Mouse (Mus musculus) CH12.LX (cell line): ENCODE data around the gene Gm20388. TPM values are rescaled to one million over a fixed set of nuclear protein-coding genes. Genes with fewer than 3 reads are reported as not detected.

Experiments
- DNase-seq: peaks from one replicate; pipeline ENCODE4 v3.0.0-alpha.2; 2013; ENCODE audit errors: extremely low read depth
- H3K27ac ChIP-seq: 2 replicates; pipeline ENCODE4 v1.5.1; 2012; ENCODE audit warnings: low read depth, mild to moderate bottlenecking, control low read depth, moderate library complexity; ENCODE audit not compliant: insufficient read depth
- H3K27me3 ChIP-seq: replicated peaks from 2 replicates; pipeline ENCODE3; 2012; ENCODE audit warnings: inconsistent platforms
- H3K36me3 ChIP-seq, 2 experiments: replicated peaks in 1 of 2; 2 replicates each; pipeline versions ENCODE3 to v1.6.1; 2012; ENCODE audit warnings: inconsistent platforms in 1 of 2, low read length in 1 of 2, mild to moderate bottlenecking in 1 of 2, mixed read lengths in 1 of 2, moderate library complexity in 1 of 2; ENCODE audit not compliant: control insufficient read depth in 1 of 2, insufficient read depth in 1 of 2
- H3K4me1 ChIP-seq, 2 experiments: 2 replicates each; pipeline ENCODE4 v1.6.1; 2012; ENCODE audit warnings: inconsistent platforms in 1 of 2, moderate library complexity in 1 of 2; ENCODE audit not compliant: insufficient read depth in 2 of 2, control insufficient read depth in 1 of 2
- H3K4me2 ChIP-seq: 2 replicates; pipeline ENCODE4 v1.6.1; 2012; ENCODE audit warnings: low read depth, mild to moderate bottlenecking, control low read depth; ENCODE audit not compliant: poor library complexity, insufficient read depth, severe bottlenecking
- H3K4me3 ChIP-seq, 3 experiments: fragments of 150-350 bp in 1 of 3; sonication (generic) in 1 of 3; replicated peaks in 1 of 3; 2 replicates each; pipeline versions ENCODE3 to v1.5.1; 2011 to 2012; ENCODE audit warnings: low read depth in 2 of 3, low read length in 2 of 3, mild to moderate bottlenecking in 2 of 3, moderate library complexity in 2 of 3, control low read depth in 1 of 3, improper control_type of control experiment in 1 of 3, inconsistent platforms in 1 of 3, mixed read lengths in 1 of 3; ENCODE audit not compliant: poor library complexity in 1 of 3
- H3K79me2 ChIP-seq: replicated peaks from 2 replicates; pipeline ENCODE4 v1.6.1; 2012; ENCODE audit warnings: mild to moderate bottlenecking, moderate library complexity; ENCODE audit not compliant: control insufficient read depth, poor library complexity, insufficient read depth, severe bottlenecking; ENCODE audit errors: extremely low read depth
- H3K9ac ChIP-seq: 2 replicates; pipeline ENCODE4 v1.6.1; 2012; ENCODE audit warnings: low read depth, mild to moderate bottlenecking, control low read depth, moderate library complexity; ENCODE audit not compliant: insufficient read depth
- H3K9me3 ChIP-seq: replicated peaks from 2 replicates; pipeline ENCODE3; 2012; ENCODE audit warnings: low read length, inconsistent platforms, mixed read lengths
- BHLHE40 ChIP-seq: IDR thresholded peaks from 2 replicates; pipeline ENCODE4 v1.6.1; 2011; ENCODE audit warnings: mild to moderate bottlenecking, low read depth, low read length, improper control_type of control experiment
- CHD1 ChIP-seq: IDR thresholded peaks from 2 replicates; pipeline ENCODE4 v1.6.1; 2012; ENCODE audit warnings: low read depth, low read length, improper control_type of control experiment, inconsistent platforms
- CHD2 ChIP-seq: IDR thresholded peaks from 2 replicates; pipeline ENCODE4 v1.6.1; 2011; ENCODE audit warnings: low read length, improper control_type of control experiment
- CTCF ChIP-seq, 2 experiments: IDR thresholded peaks in 1 of 2; conservative IDR thresholded peaks in 1 of 2; 2 replicates each; pipeline ENCODE4 v1.5.1; 2011 to 2012; ENCODE audit warnings: low read depth in 2 of 2, low read length in 2 of 2, improper control_type of control experiment in 1 of 2, inconsistent platforms in 1 of 2, mild to moderate bottlenecking in 1 of 2, moderate library complexity in 1 of 2
- E2F4 ChIP-seq: IDR thresholded peaks from 2 replicates; pipeline ENCODE4 v1.6.1; 2011; ENCODE audit warnings: low read depth, low read length, improper control_type of control experiment; ENCODE audit not compliant: insufficient replicate concordance
- ELF1 ChIP-seq: IDR thresholded peaks from 2 replicates; pipeline ENCODE4 v1.6.1; 2014; ENCODE audit warnings: low read depth, mild to moderate bottlenecking, inconsistent platforms, low read length, improper control_type of control experiment
- ETS1 ChIP-seq: conservative IDR thresholded peaks from 2 replicates; pipeline ENCODE4 v1.6.1; 2012; ENCODE audit warnings: low read depth, mild to moderate bottlenecking, inconsistent platforms, low read length, improper control_type of control experiment, moderate library complexity
- HCFC1 ChIP-seq: IDR thresholded peaks from 2 replicates; pipeline ENCODE4 v1.6.1; 2012; ENCODE audit warnings: low read depth, mild to moderate bottlenecking, inconsistent platforms, low read length, improper control_type of control experiment
- IRF4 ChIP-seq: IDR thresholded peaks from 2 replicates; pipeline ENCODE4 v1.6.1; 2014; ENCODE audit warnings: low read depth, mild to moderate bottlenecking, inconsistent platforms, low read length, improper control_type of control experiment
- JUN ChIP-seq: IDR thresholded peaks from 2 replicates; pipeline ENCODE4 v1.6.1; 2011; ENCODE audit warnings: low read depth, mild to moderate bottlenecking, low read length, improper control_type of control experiment, moderate library complexity; ENCODE audit not compliant: insufficient read depth
- MAX ChIP-seq: IDR thresholded peaks from 2 replicates; pipeline ENCODE4 v1.6.1; 2011; ENCODE audit warnings: low read length, improper control_type of control experiment
- MAZ ChIP-seq: IDR thresholded peaks from 2 replicates; pipeline ENCODE4 v1.6.1; 2012; ENCODE audit warnings: low read depth, mild to moderate bottlenecking, inconsistent platforms, low read length, improper control_type of control experiment, moderate library complexity
- MEF2A ChIP-seq: IDR thresholded peaks from 2 replicates; pipeline ENCODE4 v1.6.1; 2014; ENCODE audit warnings: low read depth, mild to moderate bottlenecking, inconsistent platforms, low read length, improper control_type of control experiment, borderline replicate concordance
- MXI1 ChIP-seq: IDR thresholded peaks from 2 replicates; pipeline ENCODE4 v1.6.1; 2011; ENCODE audit warnings: mild to moderate bottlenecking, low read depth, low read length, improper control_type of control experiment
- MYC ChIP-seq: IDR thresholded peaks from 2 replicates; pipeline ENCODE4 v1.6.1; 2011; ENCODE audit warnings: low read depth, mild to moderate bottlenecking, improper control_type of control experiment, low read length
- NELFE ChIP-seq: IDR thresholded peaks from 2 replicates; pipeline ENCODE4 v1.6.1; 2011; ENCODE audit warnings: low read depth, low read length, improper control_type of control experiment
- NRF1 ChIP-seq: IDR thresholded peaks from 2 replicates; pipeline ENCODE4 v1.6.1; 2014; ENCODE audit warnings: low read depth, mild to moderate bottlenecking, inconsistent platforms, low read length, improper control_type of control experiment, moderate library complexity
- PAX5 ChIP-seq: IDR thresholded peaks from 2 replicates; pipeline ENCODE4 v1.6.1; 2012; ENCODE audit warnings: low read length, inconsistent platforms, mixed read lengths
- POLR2A ChIP-seq: IDR thresholded peaks from 2 replicates; pipeline ENCODE4 v1.6.1; 2011; ENCODE audit warnings: low read depth, mild to moderate bottlenecking, improper control_type of control experiment, low read length
- POLR2AphosphoS2 ChIP-seq: IDR thresholded peaks from 2 replicates; pipeline ENCODE4 v1.6.1; 2011; ENCODE audit warnings: low read depth, low read length, improper control_type of control experiment
- RAD21 ChIP-seq: IDR thresholded peaks from 2 replicates; pipeline ENCODE4 v1.6.1; 2011; ENCODE audit warnings: low read depth, mild to moderate bottlenecking, low read length, improper control_type of control experiment, moderate library complexity
- RCOR1 ChIP-seq: conservative IDR thresholded peaks from 2 replicates; pipeline ENCODE4 v1.6.1; 2012; ENCODE audit warnings: low read depth, mild to moderate bottlenecking, inconsistent platforms, low read length, improper control_type of control experiment
- SIN3A ChIP-seq: IDR thresholded peaks from 2 replicates; pipeline ENCODE4 v1.6.1; 2012; ENCODE audit warnings: low read length, improper control_type of control experiment, inconsistent platforms
- SMC3 ChIP-seq: IDR thresholded peaks from 2 replicates; pipeline ENCODE4 v1.6.1; 2011; ENCODE audit warnings: low read depth, low read length, improper control_type of control experiment
- TBP ChIP-seq: conservative IDR thresholded peaks from 2 replicates; pipeline ENCODE4 v1.6.1; 2011; ENCODE audit warnings: low read depth, low read length, improper control_type of control experiment
- TCF12 ChIP-seq: IDR thresholded peaks from 2 replicates; pipeline ENCODE4 v1.6.1; 2014; ENCODE audit warnings: low read depth, mild to moderate bottlenecking, inconsistent platforms, low read length, improper control_type of control experiment
- UBTF ChIP-seq: IDR thresholded peaks from 2 replicates; pipeline ENCODE4 v1.6.1; 2012; ENCODE audit warnings: low read depth, mild to moderate bottlenecking, inconsistent platforms, low read length, improper control_type of control experiment, moderate library complexity
- USF1 ChIP-seq: IDR thresholded peaks from 2 replicates; pipeline ENCODE4 v1.6.1; 2014; ENCODE audit warnings: low read depth, mild to moderate bottlenecking, inconsistent platforms, low read length, improper control_type of control experiment
- USF2 ChIP-seq: conservative IDR thresholded peaks from 2 replicates; pipeline ENCODE4 v1.6.1; 2011; ENCODE audit warnings: low read depth, low read length, improper control_type of control experiment
- ZC3H11A ChIP-seq: IDR thresholded peaks from 2 replicates; pipeline ENCODE4 v1.6.1; 2012; ENCODE audit warnings: low read depth, mild to moderate bottlenecking, inconsistent platforms, low read length, improper control_type of control experiment
- ZKSCAN1 ChIP-seq: IDR thresholded peaks from 2 replicates; pipeline ENCODE4 v1.6.1; 2012; ENCODE audit warnings: low read depth, inconsistent platforms, low read length, improper control_type of control experiment, borderline replicate concordance
- ZMIZ1 ChIP-seq: IDR thresholded peaks from 2 replicates; pipeline ENCODE4 v1.6.1; 2012; ENCODE audit warnings: low read depth, mild to moderate bottlenecking, inconsistent platforms, low read length, improper control_type of control experiment
- ZNF384 ChIP-seq: IDR thresholded peaks from 2 replicates; pipeline ENCODE4 v1.6.1; 2012; ENCODE audit warnings: low read depth, low read length, improper control_type of control experiment, inconsistent platforms
- dilution Hi-C: fragments of 300-500 bp; cut with MboI; formaldehyde crosslinking; loops from 2 replicates; pipeline ENCODE4 v1.14.3; 2020; ENCODE audit warnings: low sequenced_read_pairs; ENCODE audit not compliant: extremely low pct_unique_long_range_greater_than_20kb, extremely low pct_ligation_motif_present
- in situ Hi-C: fragments of 300-500 bp; cut with MboI; formaldehyde crosslinking; loops from 3 replicates; pipeline ENCODE4 v1.14.3; 2019; ENCODE audit warnings: low sequenced_read_pairs, low pct_ligation_motif_present, low pct_unique_long_range_greater_than_20kb, mixed read lengths
- polyA plus RNA-seq: library from polyadenylated mRNA; unstranded; fragments of >175 nt; gene quantifications from 2 replicates; pipeline ENCODE4 v1.2.1, GENCODE M21; 2012; ENCODE audit warnings: low read depth; ENCODE audit not compliant: insufficient read length
- total RNA-seq, 2 experiments: library from RNA; depleted of rRNA; stranded (reverse); fragments of 300-350 nt in 1 of 2; fragments of >200 nt in 1 of 2; gene quantifications; 2 replicates each; pipeline ENCODE4 v1.2.3; 2012 to 2014

The Gm20388 gene
- total and polyA plus RNA-seq, 3 experiments = 14.8 to 26.3 (median 22.2) TPM

GRCm38 (mm10) chr8:121850821-121851470 is 1940.3 kb downstream of the Gm20388 start (continued):
- peak; percentile 91 for TF ChIP-seq MXI1
- peak; percentile 94 for TF ChIP-seq IRF4
- TF ChIP-seq USF1 = no peak
- peak; percentile 97 for TF ChIP-seq TCF12
- peak; percentile 86 for TF ChIP-seq MAX
- TF ChIP-seq ZMIZ1 = peak; percentile 53; the same call in 1 of the 2 replicates
- TF ChIP-seq ZC3H11A = peak; percentile 85
- peak; percentile 100 for TF ChIP-seq MAZ
- TF ChIP-seq HCFC1 = peak; percentile 74
- peak; percentile 91 for TF ChIP-seq MEF2A
- TF ChIP-seq NELFE = peak; percentile 84
- TF ChIP-seq SMC3 = peak; percentile 99
- peak; percentile 79 for TF ChIP-seq POLR2A
- TF ChIP-seq, all 38 proteins: peak for 31

- DNase-seq = no peak
- in situ Hi-C loops = loop anchor here (5.0 to 10.0 kb wide), 2 partner anchors 56 to 413 kb away; partner anchors contain the start of gene Slc7a5
- H3K4me2 ChIP-seq = peak overlapping the region; percentile 72
- peak; percentile 45; the same call in 1 of the 2 replicates for TF ChIP-seq BHLHE40
- TF ChIP-seq CHD2 = 0 out of 2 replicates have a peak, but pooled peaks have one; percentile 11
- TF ChIP-seq TBP = no peak
- TF ChIP-seq SMC3 = no peak; the same call in 1 of the 2 replicates
- TF ChIP-seq JUN = no peak
- TF ChIP-seq MAX = peak; percentile 80
- no peak for TF ChIP-seq USF2
- TF ChIP-seq USF1 = no peak
- TF ChIP-seq ETS1 = peak; percentile 17; the same call in 1 of the 2 replicates
- peak; percentile 82; the same call in 1 of the 2 replicates for TF ChIP-seq CHD1
- TF ChIP-seq MEF2A = no peak
- no peak for TF ChIP-seq E2F4
- peak; percentile 77; the same call in 1 of the 2 replicates for TF ChIP-seq MYC
- peak; percentile 30; the same call in 1 of the 2 replicates for TF ChIP-seq NRF1
- TF ChIP-seq UBTF = no peak
- no peak for TF ChIP-seq PAX5
- 0 out of 2 replicates have a peak, but pooled peaks have one; percentile 13 for TF ChIP-seq SIN3A
- no peak for TF ChIP-seq RCOR1
- no peak for TF ChIP-seq CTCF (conservative IDR thresholded peaks at IDR 0.05 in 1 of 2, IDR thresholded peaks at IDR 0.05 in 1 of 2; ENCODE audit: low read depth in 2 of 2, low read length in 2 of 2)
- TF ChIP-seq TCF12 = peak; percentile 33; the same call in 1 of the 2 replicates
- TF ChIP-seq RAD21 = no peak
- TF ChIP-seq ZKSCAN1 = no peak
- no peak for TF ChIP-seq ZC3H11A
- no peak; the same call in 1 of the 2 replicates for TF ChIP-seq MXI1
- TF ChIP-seq MAZ = 0 out of 2 replicates have a peak, but pooled peaks have one; percentile 31
- peak; percentile 20; the same call in 1 of the 2 replicates for TF ChIP-seq ELF1
- no peak for TF ChIP-seq ZNF384
- TF ChIP-seq NELFE = peak; percentile 47; the same call in 1 of the 2 replicates
- TF ChIP-seq ZMIZ1 = no peak
- TF ChIP-seq POLR2AphosphoS2 = no peak
These were observed 1941.1 kb downstream of the Gm20388 start for GRCm38 (mm10) chr8:121851716-121852115.

More at GRCm38 (mm10) chr8:121851716-121852115, 1941.1 kb downstream of the Gm20388 start:
- Histone ChIP-seq H3K27me3 (no peaks in the 10 kb centered on the region), H3K9me3 (peaks cover 17% of the 10 kb centered on the region), H3K27ac (peak overlapping the region; percentile 96), H3K9ac (peak overlapping the region; percentile 96), H3K4me1 (peaks cover 27 to 70% of the 10 kb centered on the region in 2 experiments), H3K79me2 (no peaks in the 10 kb centered on the region), H3K4me3 (peak overlapping the region in 2 of 3 experiments; percentile 28 to 35), H3K36me3 (peaks cover 2 to 24% of the 10 kb centered on the region in 2 experiments)
- dilution Hi-C loops = no loop called here
